ENCODE assay signal across 9 mouse cellular contexts in genomic region chr5:131600325-131601125, GRCm38 (mm10).
DNase-seq lines count a peak whose midpoint lies in the region; ATAC-seq and TF ChIP-seq lines count a peak whose summit lies in the region.
"Had no signal": no experiment of that assay in that cellular context is flagged by ENCODE, and none has a peak within 500 bp of the region (broad histone marks: within the 10 kb centered on the region; RNA-seq: fewer than 3 reads in every experiment).

No protein-coding gene starts in this region.

- H3K4me2 ChIP-seq in liver, embryonic 11.5 days, result no peak overlapping the region
- no peak overlapping the region for H3K4me2 ChIP-seq in liver, embryonic 12.5 days
- H3K4me2 ChIP-seq in heart, embryonic 12.5 days, result peak overlapping the region; percentile 33; the same call in 1 of the 2 replicates
- H3K4me2 ChIP-seq in kidney, embryonic 15.5 days, result no peak overlapping the region
- no peak overlapping the region for H3K4me2 ChIP-seq in limb, embryonic 14.5 days (replicated peaks; ENCODE audit: low read depth, low read length, severe bottlenecking)
- peak overlapping the region; percentile 12; the same call in 1 of the 2 replicates for H3K4me2 ChIP-seq in neural tube, embryonic 14.5 days (ENCODE audit: low read depth, low read length)

- no peak overlapping the region for H3K27ac ChIP-seq in liver, embryonic 11.5 days (ENCODE audit: low read depth, low read length)
- H3K27ac ChIP-seq in liver, embryonic 12.5 days, result no peak overlapping the region
- no peak overlapping the region for H3K27ac ChIP-seq in heart, embryonic 12.5 days (ENCODE audit: poor library complexity, severe bottlenecking)
- H3K27ac ChIP-seq in kidney, embryonic 15.5 days, result no peak overlapping the region
- no peak overlapping the region; the same call in 1 of the 2 replicates for H3K27ac ChIP-seq in limb, embryonic 14.5 days (replicated peaks; ENCODE audit: low read depth, low read length)
- H3K27ac ChIP-seq in neural tube, embryonic 14.5 days (ENCODE audit: low read depth, low read length), result peak overlapping the region; percentile 56
- no peak overlapping the region for H3K27ac ChIP-seq in thymus, adult 2 months (ENCODE audit: control insufficient read depth, insufficient read depth, low read length)

- 0 out of 2 replicates have a peak, but pooled peaks have one; percentile 26 for ATAC-seq in liver, embryonic 11.5 days (replicated peaks; ENCODE audit: low FRiP score)
- no peak for ATAC-seq in liver, embryonic 12.5 days
- ATAC-seq in heart, embryonic 12.5 days (ENCODE audit: insufficient number of reproducible peaks, low FRiP score), result peak; percentile 59; the same call in 1 of the 2 replicates
- peak; percentile 55 for ATAC-seq in kidney, embryonic 15.5 days (replicated peaks; ENCODE audit: low FRiP score)
- peak; percentile 55; the same call in 1 of the 2 replicates for ATAC-seq in limb, embryonic 14.5 days (ENCODE audit: low FRiP score, low read depth)
- peak; percentile 78 for ATAC-seq in neural tube, embryonic 14.5 days (ENCODE audit: low read depth)

- TF ChIP-seq POLR2A in limb, embryonic 14.5 days (IDR thresholded peaks at IDR 0.05; ENCODE audit: borderline replicate concordance, extremely low read depth, insufficient read depth, insufficient read length), result no peak
- no peak for TF ChIP-seq POLR2A in thymus, adult 2 months (IDR thresholded peaks at IDR 0.05; ENCODE audit: control insufficient read depth, extremely low read depth, insufficient read depth, low read length, poor library complexity)

- H3K9ac ChIP-seq in liver, embryonic 11.5 days (ENCODE audit: low read depth, low read length), result no peak overlapping the region
- H3K9ac ChIP-seq in liver, embryonic 12.5 days, result no peak overlapping the region
- H3K9ac ChIP-seq in heart, embryonic 12.5 days, result 0 out of 2 replicates have a peak overlapping the region, but pooled peaks have one; percentile 4
- no peak overlapping the region for H3K9ac ChIP-seq in kidney, embryonic 15.5 days
- H3K9ac ChIP-seq in limb, embryonic 14.5 days (ENCODE audit: low read depth, low read length, severe bottlenecking), result no peak overlapping the region
- no peak overlapping the region for H3K9ac ChIP-seq in neural tube, embryonic 14.5 days (replicated peaks; ENCODE audit: low read depth, low read length)

- no peaks in the 10 kb centered on the region for H3K9me3 ChIP-seq in liver, embryonic 11.5 days (ENCODE audit: control insufficient read depth, low read length)
- H3K9me3 ChIP-seq in liver, embryonic 12.5 days (replicated peaks), result no peaks in the 10 kb centered on the region
- H3K9me3 ChIP-seq in heart, embryonic 12.5 days (replicated peaks), result no peaks in the 10 kb centered on the region
- no peaks in the 10 kb centered on the region for H3K9me3 ChIP-seq in kidney, embryonic 15.5 days (replicated peaks)
- no peaks in the 10 kb centered on the region for H3K9me3 ChIP-seq in limb, embryonic 14.5 days (ENCODE audit: control insufficient read depth, low read length)
- no peaks in the 10 kb centered on the region for H3K9me3 ChIP-seq in neural tube, embryonic 14.5 days (ENCODE audit: control insufficient read depth, low read length)

- no peak for TF ChIP-seq CTCF in thymus, adult 2 months (IDR thresholded peaks at IDR 0.05; ENCODE audit: borderline replicate concordance, control insufficient read depth, extremely low read depth, insufficient read depth, low read length, poor library complexity)

- H3K27me3 ChIP-seq in liver, embryonic 11.5 days (replicated peaks; ENCODE audit: control insufficient read depth, insufficient read depth, low read length), result peaks cover 10% of the 10 kb centered on the region
- H3K27me3 ChIP-seq in liver, embryonic 12.5 days (replicated peaks), result peaks cover 14% of the 10 kb centered on the region; the same call in 1 of the 2 replicates
- H3K27me3 ChIP-seq in heart, embryonic 12.5 days (replicated peaks), result peaks cover 26% of the 10 kb centered on the region; the same call in 1 of the 2 replicates
- peaks cover 31% of the 10 kb centered on the region for H3K27me3 ChIP-seq in kidney, embryonic 15.5 days
- peaks cover 6% of the 10 kb centered on the region; the same call in 1 of the 2 replicates for H3K27me3 ChIP-seq in limb, embryonic 14.5 days (ENCODE audit: control insufficient read depth, insufficient read depth, low read length)
- no peaks in the 10 kb centered on the region for H3K27me3 ChIP-seq in neural tube, embryonic 14.5 days (ENCODE audit: control insufficient read depth, insufficient read depth, low read length)
- H3K27me3 ChIP-seq in thymus, adult 2 months (ENCODE audit: control insufficient read depth, insufficient read depth, low read length), result no peaks in the 10 kb centered on the region
- H3K27me3 ChIP-seq: CH12.LX had no signal

- H3K4me3 ChIP-seq in liver, embryonic 11.5 days (ENCODE audit: low read depth, low read length), result no peak overlapping the region
- H3K4me3 ChIP-seq in liver, embryonic 12.5 days, result no peak overlapping the region
- H3K4me3 ChIP-seq in heart, embryonic 12.5 days, result no peak overlapping the region
- no peak overlapping the region for H3K4me3 ChIP-seq in kidney, embryonic 15.5 days (replicated peaks)
- no peak overlapping the region for H3K4me3 ChIP-seq in limb, embryonic 14.5 days (replicated peaks; ENCODE audit: low read length)
- H3K4me3 ChIP-seq in neural tube, embryonic 14.5 days (ENCODE audit: low read depth, low read length), result no peak overlapping the region
- H3K4me3 ChIP-seq in thymus, adult 2 months (ENCODE audit: control insufficient read depth, insufficient read depth, low read length), result no peak overlapping the region

- H3K36me3 ChIP-seq in liver, embryonic 11.5 days (ENCODE audit: control insufficient read depth, insufficient read depth, low read length), result no peaks in the 10 kb centered on the region
- no peaks in the 10 kb centered on the region for H3K36me3 ChIP-seq in liver, embryonic 12.5 days
- H3K36me3 ChIP-seq in heart, embryonic 12.5 days, result no peaks in the 10 kb centered on the region
- H3K36me3 ChIP-seq in kidney, embryonic 15.5 days, result no peaks in the 10 kb centered on the region
- H3K36me3 ChIP-seq in limb, embryonic 14.5 days (ENCODE audit: control insufficient read depth, insufficient read depth, low read length), result no peaks in the 10 kb centered on the region
- H3K36me3 ChIP-seq in neural tube, embryonic 14.5 days (ENCODE audit: control insufficient read depth, insufficient read depth, low read length), result no peaks in the 10 kb centered on the region
- no peaks in the 10 kb centered on the region for H3K36me3 ChIP-seq in thymus, adult 2 months (ENCODE audit: control insufficient read depth, insufficient read depth, low read length)

- H3K4me1 ChIP-seq in liver, embryonic 11.5 days (replicated peaks; ENCODE audit: control insufficient read depth, insufficient read depth, low read length), result 0 out of 2 replicates have a peak, but pooled peaks cover 2% of the 10 kb centered on the region
- no peaks in the 10 kb centered on the region for H3K4me1 ChIP-seq in liver, embryonic 12.5 days
- peaks cover 12% of the 10 kb centered on the region for H3K4me1 ChIP-seq in heart, embryonic 12.5 days (replicated peaks)
- H3K4me1 ChIP-seq in kidney, embryonic 15.5 days, result peaks cover 29% of the 10 kb centered on the region
- peaks cover 23% of the 10 kb centered on the region for H3K4me1 ChIP-seq in limb, embryonic 14.5 days (ENCODE audit: control insufficient read depth, insufficient read depth, low read length)
- peaks cover 52% of the 10 kb centered on the region for H3K4me1 ChIP-seq in neural tube, embryonic 14.5 days (ENCODE audit: control insufficient read depth, insufficient read depth, low read length)
- no peaks in the 10 kb centered on the region for H3K4me1 ChIP-seq in thymus, adult 2 months (replicated peaks; ENCODE audit: control insufficient read depth, insufficient read depth, low read length)

- 34% methylated on average over 14 of the region's 14 CpGs for WGBS in liver, embryonic 11.5 days
- WGBS in liver, embryonic 12.5 days (ENCODE audit: insufficient replicate concordance), result 41% methylated on average over 14 of the region's 14 CpGs
- WGBS in heart, embryonic 12.5 days, result 21% methylated on average over 14 of the region's 14 CpGs
- 26% methylated on average over 13 of the region's 14 CpGs for WGBS in kidney, embryonic 15.5 days
- 18% methylated on average over 13 of the region's 14 CpGs for whole genome bisulfite sequencing in limb, embryonic 14.5 days
- WGBS in neural tube, embryonic 14.5 days, result 5% methylated on average over 14 of the region's 14 CpGs
- WGBS in thymus, adult 2 months, result 32% methylated on average over 14 of the region's 14 CpGs

- DNase-seq in liver, embryonic 11.5 days (ENCODE audit: low spot score), result no peak
- peak; percentile 90 for DNase-seq in fibroblast of lung, adult 2 months (ENCODE audit: low read depth)
- peak; percentile 75 for DNase-seq in limb, embryonic 14.5 days (ENCODE audit: low spot score)
- no peak for DNase-seq in thymus, adult 2 months

Comparison
In these comparisons a context has a peak if more than half of its experiments do, and no peak if none do; other contexts are left out.
1. DNase-seq: peak in fibroblast of lung, adult 2 months (single experiment) and limb, embryonic 14.5 days (single experiment); none in liver, embryonic 11.5 days (single experiment) and thymus, adult 2 months (single experiment).
2. H3K4me2 ChIP-seq: peak in heart, embryonic 12.5 days (single experiment) and neural tube, embryonic 14.5 days (single experiment); none in liver, embryonic 11.5 days (single experiment), liver, embryonic 12.5 days (single experiment), kidney, embryonic 15.5 days (single experiment) and limb, embryonic 14.5 days (single experiment).